Mouse (Mus musculus) bone marrow, adult 2 months (tissue): ENCODE results near the gene Gabrb1.

Source experiments
- CTCF ChIP-seq: fragments of 200-500 bp; IDR thresholded peaks from 2 replicates; pipeline ENCODE4 v1.5.1; 2011; ENCODE audit warnings: low read length, control low read depth; ENCODE audit not compliant: control insufficient read depth, insufficient read depth
- POLR2A ChIP-seq: fragments of 200-500 bp; IDR thresholded peaks from 2 replicates; pipeline ENCODE4 v1.6.1; 2011; ENCODE audit warnings: low read depth, mild to moderate bottlenecking, control low read depth, low read length, borderline replicate concordance; ENCODE audit not compliant: control insufficient read depth

GRCm38 (mm10) chr5:72148679-72149078, 490.8 kb downstream of the Gabrb1 start:
- TF ChIP-seq POLR2A, result no peak
- no peak for TF ChIP-seq CTCF
